Mouse (Mus musculus): Measurements from ENCODE around the gene Tspan32. TPM values are rescaled to one million over a fixed set of nuclear protein-coding genes. Genes with fewer than 3 reads are reported as not detected.

Gene Tspan32
- total RNA-seq, 2 experiments from 2014 or later, result 0.81 to 1.2 TPM

Other genes starting within 250 kb of the Tspan32 start
- gene Th, start 73.9 kb upstream of the Tspan32 start, total RNA-seq (2021), result not detected
- not detected for gene Ascl2, start 35.8 kb upstream of the Tspan32 start, total RNA-seq (2021)
- 100 to 1,000 TPM; 630 to 639 TPM for gene Cd81, start 47.7 kb downstream of the Tspan32 start, total RNA-seq (2021)
- 10 to 100 TPM; 24.9 to 26.3 TPM for gene Tssc4, start 64.2 kb downstream of the Tspan32 start, total RNA-seq (2021)
- gene Trpm5, start 89.6 kb downstream of the Tspan32 start, total RNA-seq (2021), result under 1 TPM; 0.43 to 0.62 TPM
- 10 to 100 TPM; 40.9 to 42.0 TPM for gene Kcnq1, start 101.3 kb downstream of the Tspan32 start, total RNA-seq (2021)